Mouse (Mus musculus) urinary bladder, postnatal 4 days (tissue): ENCODE measurements around the gene Ncoa7.
A peak's percentile ranks its signal among the peaks of the same experiment; 100 is the strongest.

Experiments
- DNase-seq, 2 experiments: peaks; one replicate each; pipeline ENCODE4 v3.0.0; 2021 to 2022; ENCODE audit warnings: low spot score in 2 of 2

The Ncoa7 gene

GRCm38 (mm10) chr10:30802681-30803586 lies at the start of gene Ncoa7:
Ncoa7 (minus strand) TSS chr10:30803326.
- DNase-seq: peak; percentile 78 to 79

GRCm38 (mm10) chr10:30845101-30845825 lies 42.1 kb upstream of the Ncoa7 start:
- no peak for DNase-seq

- peak in 1 of 2 experiments; percentile 61 for DNase-seq
These were observed 41.3 kb upstream of the Ncoa7 start for GRCm38 (mm10) chr10:30844191-30845010.

- DNase-seq: no peak
These were observed 40.5 kb upstream of the Ncoa7 start for GRCm38 (mm10) chr10:30843438-30844190.

GRCm38 (mm10) chr10:30842643-30843437 lies 39.7 kb upstream of the Ncoa7 start, which contains the start of gene Hey2:
Hey2 (minus strand) TSS chr10:30842801.
- DNase-seq: peak; percentile 96 to 97

- peak in 1 of 2 experiments; percentile 58 for DNase-seq
These were observed 39.1 kb upstream of the Ncoa7 start for GRCm38 (mm10) chr10:30842228-30842627.

- no peak for DNase-seq
These were observed 37.7 kb upstream of the Ncoa7 start for GRCm38 (mm10) chr10:30840824-30841223.

- no peak for DNase-seq
These were observed 35.1 kb upstream of the Ncoa7 start for GRCm38 (mm10) chr10:30838188-30838587.

GRCm38 (mm10) chr10:30825049-30825448 lies 21.9 kb upstream of the Ncoa7 start:
- no peak for DNase-seq

- DNase-seq: peak; percentile 69
These were observed 7.8 kb upstream of the Ncoa7 start for GRCm38 (mm10) chr10:30810967-30811293.

- DNase-seq: no peak
These were observed 7.3 kb upstream of the Ncoa7 start for GRCm38 (mm10) chr10:30810247-30810966.

- DNase-seq: no peak
These were observed 594 bp upstream of the Ncoa7 start for GRCm38 (mm10) chr10:30803587-30804253.

- no peak for DNase-seq
These were observed 1.1 kb downstream of the Ncoa7 start for GRCm38 (mm10) chr10:30802033-30802432.

- no peak for DNase-seq
These were observed 3.2 kb downstream of the Ncoa7 start for GRCm38 (mm10) chr10:30799713-30800450.

GRCm38 (mm10) chr10:30796469-30797261 lies 6.5 kb downstream of the Ncoa7 start:
- no peak for DNase-seq

GRCm38 (mm10) chr10:30791016-30791415 lies 12.1 kb downstream of the Ncoa7 start:
- no peak for DNase-seq

- DNase-seq: no peak
These were observed 13.6 kb downstream of the Ncoa7 start for GRCm38 (mm10) chr10:30789521-30789920.

- DNase-seq: no peak
These were observed 14.8 kb downstream of the Ncoa7 start for GRCm38 (mm10) chr10:30788340-30788721.
